Mouse (Mus musculus): Measurements from ENCODE around the gene Car9. TPM values are rescaled to one million over a fixed set of nuclear protein-coding genes. Genes with fewer than 3 reads are reported as not detected.
"Not testable (repeated sequence)": the region's sequence is repeated elsewhere in the genome, so short reads cannot be mapped to it uniquely, and the experiment has no call there.

Gene Car9
- polyA plus RNA-seq, 1 experiment from 2014 or later = not detected

GRCm38 (mm10) chr4:43478534-43478858, 28.3 kb upstream of the Car9 start:
- H3K27ac ChIP-seq (replicated peaks; ENCODE audit: low read depth, low read length) = no peak overlapping the region

GRCm38 (mm10) chr4:43478906-43479832, 27.6 kb upstream of the Car9 start:
- H3K27me3 ChIP-seq (ENCODE audit: control insufficient read depth, insufficient read depth, low read length) = no peaks in the 10 kb centered on the region
- no peak overlapping the region for H3K4me2 ChIP-seq (ENCODE audit: low read length)
- WGBS = 47% methylated on average over 24 of the region's 24 CpGs
- H3K4me3 ChIP-seq (replicated peaks; ENCODE audit: low read depth, low read length) = no peak overlapping the region
- H3K27ac ChIP-seq (replicated peaks; ENCODE audit: low read depth, low read length) = no peak overlapping the region
- DNase-seq (peak; percentile 65), ATAC-seq (ENCODE audit: low FRiP score, low TSS enrichment) (no peak)
- H3K9me3 ChIP-seq (ENCODE audit: control insufficient read depth, low read length) = no peaks in the 10 kb centered on the region
- no peak overlapping the region for H3K9ac ChIP-seq (replicated peaks; ENCODE audit: low read length)
- no peaks in the 10 kb centered on the region for H3K4me1 ChIP-seq (ENCODE audit: control insufficient read depth, insufficient read depth, low read length)
- H3K36me3 ChIP-seq (ENCODE audit: control insufficient read depth, insufficient read depth, low read length) = no peaks in the 10 kb centered on the region

More at GRCm38 (mm10) chr4:43478534-43478858, 28.3 kb upstream of the Car9 start:
- H3K4me2 ChIP-seq (ENCODE audit: low read length) = peak overlapping the region; percentile 51
- no peaks in the 10 kb centered on the region for H3K27me3 ChIP-seq (ENCODE audit: control insufficient read depth, insufficient read depth, low read length)
- 47% methylated on average over 8 of the region's 8 CpGs for WGBS
- H3K4me1 ChIP-seq (ENCODE audit: control insufficient read depth, insufficient read depth, low read length) = no peaks in the 10 kb centered on the region
- ATAC-seq (ENCODE audit: low FRiP score, low TSS enrichment) = no peak
- H3K4me3 ChIP-seq (replicated peaks; ENCODE audit: low read depth, low read length) = peak overlapping the region; percentile 31
- 0 out of 2 replicates have a peak overlapping the region, but pooled peaks have one; percentile 14 for H3K9ac ChIP-seq (replicated peaks; ENCODE audit: low read length)
- H3K9me3 ChIP-seq (ENCODE audit: control insufficient read depth, low read length) = no peaks in the 10 kb centered on the region
- H3K36me3 ChIP-seq (ENCODE audit: control insufficient read depth, insufficient read depth, low read length) = no peaks in the 10 kb centered on the region
- no peak for DNase-seq

GRCm38 (mm10) chr4:43480985-43481384, 25.8 kb upstream of the Car9 start:
- DNase-seq (no peak), ATAC-seq (ENCODE audit: low FRiP score, low TSS enrichment) (no peak)
- Histone ChIP-seq H3K27ac (replicated peaks; ENCODE audit: low read depth, low read length) (no peak overlapping the region), H3K36me3 (ENCODE audit: control insufficient read depth, insufficient read depth, low read length) (no peaks in the 10 kb centered on the region), H3K4me3 (replicated peaks; ENCODE audit: low read depth, low read length) (no peak overlapping the region), H3K9ac (replicated peaks; ENCODE audit: low read length) (no peak overlapping the region), H3K4me2 (ENCODE audit: low read length) (no peak overlapping the region), H3K4me1 (ENCODE audit: control insufficient read depth, insufficient read depth, low read length) (no peaks in the 10 kb centered on the region), H3K9me3 (ENCODE audit: control insufficient read depth, low read length) (no peaks in the 10 kb centered on the region), H3K27me3 (ENCODE audit: control insufficient read depth, insufficient read depth, low read length) (no peaks in the 10 kb centered on the region)
- WGBS = 85% methylated on average over 5 of the region's 5 CpGs

GRCm38 (mm10) chr4:43481894-43482456, 24.8 kb upstream of the Car9 start:
- Histone ChIP-seq H3K9me3 (ENCODE audit: control insufficient read depth, low read length) (no peaks in the 10 kb centered on the region), H3K27me3 (ENCODE audit: control insufficient read depth, insufficient read depth, low read length) (no peaks in the 10 kb centered on the region), H3K4me3 (replicated peaks; ENCODE audit: low read depth, low read length) (no peak overlapping the region), H3K36me3 (ENCODE audit: control insufficient read depth, insufficient read depth, low read length) (no peaks in the 10 kb centered on the region), H3K27ac (replicated peaks; ENCODE audit: low read depth, low read length) (no peak overlapping the region), H3K9ac (replicated peaks; ENCODE audit: low read length) (no peak overlapping the region), H3K4me1 (ENCODE audit: control insufficient read depth, insufficient read depth, low read length) (no peaks in the 10 kb centered on the region), H3K4me2 (ENCODE audit: low read length) (no peak overlapping the region)
- DNase-seq (no peak), ATAC-seq (ENCODE audit: low FRiP score, low TSS enrichment) (no peak)
- 77% methylated on average over 7 of the region's 7 CpGs for WGBS

GRCm38 (mm10) chr4:43482591-43482990, 24.2 kb upstream of the Car9 start:
- H3K27me3 ChIP-seq (ENCODE audit: control insufficient read depth, insufficient read depth, low read length) = no peaks in the 10 kb centered on the region
- 75% methylated on average over 10 of the region's 10 CpGs for WGBS
- ATAC-seq (ENCODE audit: low FRiP score, low TSS enrichment) (no peak), DNase-seq (no peak)
- no peak overlapping the region for H3K27ac ChIP-seq (replicated peaks; ENCODE audit: low read depth, low read length)
- H3K36me3 ChIP-seq (ENCODE audit: control insufficient read depth, insufficient read depth, low read length) = no peaks in the 10 kb centered on the region
- H3K9me3 ChIP-seq (ENCODE audit: control insufficient read depth, low read length) = no peaks in the 10 kb centered on the region
- no peak overlapping the region for H3K4me3 ChIP-seq (replicated peaks; ENCODE audit: low read depth, low read length)
- no peak overlapping the region for H3K9ac ChIP-seq (replicated peaks; ENCODE audit: low read length)
- no peaks in the 10 kb centered on the region for H3K4me1 ChIP-seq (ENCODE audit: control insufficient read depth, insufficient read depth, low read length)
- no peak overlapping the region for H3K4me2 ChIP-seq (ENCODE audit: low read length)

- H3K4me3 ChIP-seq (replicated peaks; ENCODE audit: low read depth, low read length) = no peak within 1 kb of the TSS
- no peak for ATAC-seq (ENCODE audit: low FRiP score, low TSS enrichment)
- H3K4me1 ChIP-seq (ENCODE audit: control insufficient read depth, insufficient read depth, low read length) = no peaks in the 10 kb centered on the region
- 60% methylated on average over 12 of the region's 12 CpGs for WGBS
- no peak within 1 kb of the TSS for H3K4me2 ChIP-seq (ENCODE audit: low read length)
- no peak within 1 kb of the TSS for H3K27ac ChIP-seq (replicated peaks; ENCODE audit: low read depth, low read length)
- H3K36me3 ChIP-seq (ENCODE audit: control insufficient read depth, insufficient read depth, low read length) = no peaks in the 10 kb centered on the region
- H3K27me3 ChIP-seq (ENCODE audit: control insufficient read depth, insufficient read depth, low read length) = no peaks in the 10 kb centered on the region
- H3K9ac ChIP-seq (replicated peaks; ENCODE audit: low read length) = no peak within 1 kb of the TSS
- no peaks in the 10 kb centered on the region for H3K9me3 ChIP-seq (ENCODE audit: control insufficient read depth, low read length)
- DNase-seq = no peak
Observed at GRCm38 (mm10) chr4:43483535-43484091, 23.2 kb upstream of the Car9 start, which contains the start of gene Sit1. TSS of gene Sit1 (minus strand) at chr4:43483734.

- not testable (repeated sequence) for ATAC-seq (ENCODE audit: low FRiP score, low TSS enrichment)
- WGBS = 90% methylated on average over 5 of the region's 5 CpGs
Observed at GRCm38 (mm10) chr4:43485666-43486065, 21.1 kb upstream of the Car9 start.

GRCm38 (mm10) chr4:43489611-43490010, 17.2 kb upstream of the Car9 start:
- ATAC-seq (ENCODE audit: low FRiP score, low TSS enrichment) (no peak), DNase-seq (no peak)
- H3K4me2 ChIP-seq (ENCODE audit: low read length) = no peak overlapping the region
- H3K4me1 ChIP-seq (ENCODE audit: control insufficient read depth, insufficient read depth, low read length) = peaks cover 7% of the 10 kb centered on the region
- H3K9ac ChIP-seq (replicated peaks; ENCODE audit: low read length) = no peak overlapping the region
- H3K9me3 ChIP-seq (ENCODE audit: control insufficient read depth, low read length) = peaks cover 3% of the 10 kb centered on the region; the same call in 1 of the 2 replicates
- no peak overlapping the region for H3K4me3 ChIP-seq (replicated peaks; ENCODE audit: low read depth, low read length)
- H3K36me3 ChIP-seq (ENCODE audit: control insufficient read depth, insufficient read depth, low read length) = no peaks in the 10 kb centered on the region
- H3K27ac ChIP-seq (replicated peaks; ENCODE audit: low read depth, low read length) = no peak overlapping the region
- no peaks in the 10 kb centered on the region for H3K27me3 ChIP-seq (ENCODE audit: control insufficient read depth, insufficient read depth, low read length)
- WGBS = 92% methylated on average over 3 of the region's 3 CpGs

More at GRCm38 (mm10) chr4:43485666-43486065, 21.1 kb upstream of the Car9 start:
- H3K4me3 ChIP-seq (replicated peaks; ENCODE audit: low read depth, low read length); DNase-seq; H3K27ac ChIP-seq (replicated peaks; ENCODE audit: low read depth, low read length); H3K9me3 ChIP-seq (ENCODE audit: control insufficient read depth, low read length); H3K4me1 ChIP-seq (ENCODE audit: control insufficient read depth, insufficient read depth, low read length); H3K36me3 ChIP-seq (ENCODE audit: control insufficient read depth, insufficient read depth, low read length); H3K9ac ChIP-seq (replicated peaks; ENCODE audit: low read length); H3K4me2 ChIP-seq (ENCODE audit: low read length); H3K27me3 ChIP-seq (ENCODE audit: control insufficient read depth, insufficient read depth, low read length): not testable (repeated sequence)
